Mouse (Mus musculus) hindbrain, embryonic 13.5 days (tissue): Measurements from ENCODE around the gene Timm17b. TPM values are rescaled to one million over a fixed set of nuclear protein-coding genes. Genes with fewer than 3 reads are reported as not detected.

Experiments
- ATAC-seq: fragments of 200-750 bp; cut with Nextera tagmentation; 2 replicates; pipeline ENCODE4 v1.8.0; 2017; ENCODE audit warnings: moderate TSS enrichment; ENCODE audit not compliant: low FRiP score
- H3K27ac ChIP-seq: fragments of 300-500 bp; sonication (generic); 2 replicates; pipeline ENCODE4 v1.5.1; 2015; ENCODE audit warnings: inconsistent platforms, mild to moderate bottlenecking, moderate library complexity
- H3K27me3 ChIP-seq: fragments of 300-500 bp; sonication (generic); 2 replicates; pipeline ENCODE4 v1.6.1; 2015; ENCODE audit warnings: mild to moderate bottlenecking, inconsistent platforms
- H3K36me3 ChIP-seq: fragments of 300-500 bp; sonication (generic); 2 replicates; pipeline ENCODE4 v1.6.1; 2015; ENCODE audit warnings: mild to moderate bottlenecking, inconsistent platforms
- H3K4me1 ChIP-seq: fragments of 300-500 bp; sonication (generic); replicated peaks from 2 replicates; pipeline ENCODE4 v1.6.1; 2015; ENCODE audit warnings: inconsistent platforms
- H3K4me2 ChIP-seq: fragments of 300-500 bp; sonication (generic); 2 replicates; pipeline ENCODE4 v1.6.1; 2015; ENCODE audit warnings: inconsistent platforms, mild to moderate bottlenecking, moderate library complexity
- H3K4me3 ChIP-seq: fragments of 300-500 bp; sonication (generic); 2 replicates; pipeline ENCODE4 v1.5.1; 2015; ENCODE audit warnings: mild to moderate bottlenecking, inconsistent platforms
- H3K9ac ChIP-seq: fragments of 300-500 bp; sonication (generic); 2 replicates; pipeline ENCODE4 v1.6.1; 2015; ENCODE audit warnings: mild to moderate bottlenecking, inconsistent platforms
- H3K9me3 ChIP-seq: fragments of 300-500 bp; sonication (generic); 2 replicates; pipeline ENCODE4 v1.6.1; 2016; ENCODE audit warnings: inconsistent platforms
- WGBS: fragments of 180-500 bp; shearing (Covaris S2); methylation state at CpG from one replicate; pipeline ENCODE4 v1.1.7; 2015; 5-methylcytosine and 5-hydroxymethylcytosine counted together
- polyA plus RNA-seq: library from polyadenylated mRNA; unstranded; fragments of >200 nt; fragmentation: Nextera tagmentation; extraction: Ambion mirVana; gene quantifications from 2 replicates; pipeline ENCODE4 v1.2.1, GENCODE M21; 2015

Timm17b gene
- polyA plus RNA-seq, 1 experiment from 2014 or later = 162 TPM

GRCm38 (mm10) chrX:7927116-7927515, 28.0 kb downstream of the Timm17b start:
- WGBS = 18% methylated on average over 10 of the region's 10 CpGs
- H3K4me3 ChIP-seq = no peak overlapping the region
- H3K9me3 ChIP-seq = no peaks in the 10 kb centered on the region; the same call in 1 of the 2 replicates
- H3K4me2 ChIP-seq = no peak overlapping the region
- peaks cover 41% of the 10 kb centered on the region for H3K27me3 ChIP-seq
- peaks cover 13% of the 10 kb centered on the region for H3K4me1 ChIP-seq
- H3K36me3 ChIP-seq = peaks cover 44% of the 10 kb centered on the region
- ATAC-seq = no peak
- no peak overlapping the region for H3K27ac ChIP-seq
- no peak overlapping the region for H3K9ac ChIP-seq

GRCm38 (mm10) chrX:7928270-7928790, 29.2 kb downstream of the Timm17b start, which contains the start of gene Eras:
Gene Eras (minus strand): TSS chrX:7928607.
- ATAC-seq = 0 out of 2 replicates have a peak, but pooled peaks have one; percentile 26
- Histone ChIP-seq H3K4me3 (no peak within 1 kb of the TSS), H3K4me2 (no peak within 1 kb of the TSS), H3K9ac (no peak within 1 kb of the TSS), H3K9me3 (no peaks in the 10 kb centered on the region; the same call in 1 of the 2 replicates), H3K27me3 (peaks cover 38% of the 10 kb centered on the region), H3K4me1 (peaks cover under 1% of the 10 kb centered on the region), H3K27ac (no peak within 1 kb of the TSS), H3K36me3 (peaks cover 44% of the 10 kb centered on the region)
- WGBS = 23% methylated on average over 19 of the region's 19 CpGs

- no peak for ATAC-seq
- WGBS = 43% methylated on average over 11 of the region's 11 CpGs
- peaks cover 69% of the 10 kb centered on the region for H3K36me3 ChIP-seq
These were observed 37.7 kb downstream of the Timm17b start for GRCm38 (mm10) chrX:7936874-7937273.

GRCm38 (mm10) chrX:7937667-7938066, 38.5 kb downstream of the Timm17b start:
- H3K27me3 ChIP-seq = no peaks in the 10 kb centered on the region
- WGBS = 97% methylated on average over 6 of the region's 6 CpGs

More at GRCm38 (mm10) chrX:7936874-7937273, 37.7 kb downstream of the Timm17b start:
- Histone ChIP-seq H3K27me3 (no peaks in the 10 kb centered on the region), H3K4me1 (no peaks in the 10 kb centered on the region), H3K27ac (no peak overlapping the region), H3K9ac (no peak overlapping the region), H3K4me3 (no peak overlapping the region), H3K4me2 (no peak overlapping the region), H3K9me3 (no peaks in the 10 kb centered on the region)

GRCm38 (mm10) chrX:7945618-7946017, 46.5 kb downstream of the Timm17b start:
- Histone ChIP-seq H3K9ac (no peak overlapping the region), H3K4me3 (no peak overlapping the region), H3K9me3 (no peaks in the 10 kb centered on the region), H3K4me2 (no peak overlapping the region), H3K36me3 (peaks cover 25% of the 10 kb centered on the region), H3K4me1 (peaks cover 10% of the 10 kb centered on the region), H3K27me3 (no peaks in the 10 kb centered on the region), H3K27ac (no peak overlapping the region)
- ATAC-seq = no peak
- WGBS = 77% methylated on average over 8 of the region's 8 CpGs

More at GRCm38 (mm10) chrX:7937667-7938066, 38.5 kb downstream of the Timm17b start:
- Histone ChIP-seq H3K4me3 (no peak overlapping the region), H3K4me1 (no peaks in the 10 kb centered on the region), H3K36me3 (peaks cover 66% of the 10 kb centered on the region), H3K27ac (no peak overlapping the region), H3K9ac (no peak overlapping the region), H3K9me3 (no peaks in the 10 kb centered on the region), H3K4me2 (no peak overlapping the region)
- ATAC-seq = no peak

- peak; percentile 98 for ATAC-seq
- H3K4me2 ChIP-seq = peak within 1 kb of the TSS; percentile 57
- H3K4me3 ChIP-seq = peak within 1 kb of the TSS; percentile 46
- H3K27ac ChIP-seq = peak within 1 kb of the TSS; percentile 70
- H3K9me3 ChIP-seq = no peaks in the 10 kb centered on the region
- peaks cover 13% of the 10 kb centered on the region for H3K36me3 ChIP-seq
- H3K4me1 ChIP-seq = peaks cover 10% of the 10 kb centered on the region
- no peaks in the 10 kb centered on the region for H3K27me3 ChIP-seq
- H3K9ac ChIP-seq = peak within 1 kb of the TSS; percentile 68
- 17% methylated on average over 36 of the region's 37 CpGs for WGBS
These were observed 48.1 kb downstream of the Timm17b start, which contains the start of gene Hdac6 for GRCm38 (mm10) chrX:7947108-7947899. Gene Hdac6 (minus strand): TSS chrX:7947889.

- H3K4me1 ChIP-seq = peaks cover 10% of the 10 kb centered on the region
- H3K4me3 ChIP-seq = peak overlapping the region; percentile 46
- no peak; the same call in none of the 2 replicates for ATAC-seq
- H3K27me3 ChIP-seq = no peaks in the 10 kb centered on the region
- no peaks in the 10 kb centered on the region for H3K9me3 ChIP-seq
- 15% methylated on average over 38 of the region's 38 CpGs for WGBS
- H3K27ac ChIP-seq = peak overlapping the region; percentile 70
- peak overlapping the region; percentile 60; the same call in 1 of the 2 replicates for H3K9ac ChIP-seq
- peak overlapping the region; percentile 46 for H3K4me2 ChIP-seq
- H3K36me3 ChIP-seq = peaks cover 13% of the 10 kb centered on the region
These were observed 48.8 kb downstream of the Timm17b start for GRCm38 (mm10) chrX:7947900-7948492.

GRCm38 (mm10) chrX:7950091-7950490, 50.9 kb downstream of the Timm17b start:
- ATAC-seq = no peak

More at GRCm38 (mm10) chrX:7950091-7950490, 50.9 kb downstream of the Timm17b start:
- Histone ChIP-seq H3K4me1 (peaks cover 10% of the 10 kb centered on the region), H3K9ac (no peak overlapping the region), H3K27me3 (no peaks in the 10 kb centered on the region), H3K9me3 (no peaks in the 10 kb centered on the region), H3K36me3 (peaks cover 4% of the 10 kb centered on the region; the same call in 1 of the 2 replicates), H3K4me3 (no peak overlapping the region), H3K4me2 (no peak overlapping the region), H3K27ac (no peak overlapping the region)
- 94% methylated on average over 7 of the region's 7 CpGs for WGBS

Other genes starting within 250 kb of the Timm17b start
- 1.4 and 1.8 TPM in 2 replicates for gene Prickle3, start 242.1 kb upstream of the Timm17b start, polyA plus RNA-seq
- 23.8 and 25.1 TPM in 2 replicates for gene Plp2, start 228.0 kb upstream of the Timm17b start, polyA plus RNA-seq
- gene Magix, start 218.1 kb upstream of the Timm17b start, polyA plus RNA-seq = 0.09 TPM in 1 of 2 replicates, not detected in the other
- 43.0 and 46.3 TPM in 2 replicates for gene Gpkow, start 202.2 kb upstream of the Timm17b start, polyA plus RNA-seq
- 32.2 and 32.4 TPM in 2 replicates for gene Wdr45, start 185.0 kb upstream of the Timm17b start, polyA plus RNA-seq
- gene Gm45208, start 177.1 kb upstream of the Timm17b start, polyA plus RNA-seq = 0.60 TPM in 1 of 2 replicates, not detected in the other
- 113 TPM in 2 replicates for gene Praf2, start 170.9 kb upstream of the Timm17b start, polyA plus RNA-seq
- 53.9 and 55.5 TPM in 2 replicates for gene Ccdc120, start 148.5 kb upstream of the Timm17b start, polyA plus RNA-seq
- gene Tfe3, start 136.8 kb upstream of the Timm17b start, polyA plus RNA-seq = 24.8 and 25.5 TPM in 2 replicates
- 73.9 and 77.7 TPM in 2 replicates for gene Gripap1, start 109.6 kb upstream of the Timm17b start, polyA plus RNA-seq
- gene Kcnd1, start 77.1 kb upstream of the Timm17b start, polyA plus RNA-seq = 2.5 and 3.0 TPM in 2 replicates
- gene Otud5, start 58.0 kb upstream of the Timm17b start, polyA plus RNA-seq = 44.2 and 48.3 TPM in 2 replicates
- 16.0 and 18.7 TPM in 2 replicates for gene Pim2, start 21.1 kb upstream of the Timm17b start, polyA plus RNA-seq
- gene Slc35a2, start 15.3 kb upstream of the Timm17b start, polyA plus RNA-seq = 40.9 and 42.3 TPM in 2 replicates
- gene Pqbp1, start 88 bp upstream of the Timm17b start, polyA plus RNA-seq = 214 and 222 TPM in 2 replicates
- not detected in 2 replicates for gene Gm10491, start 8.5 kb downstream of the Timm17b start, polyA plus RNA-seq
- not detected in 2 replicates for gene Gm10490, start 10.2 kb downstream of the Timm17b start, polyA plus RNA-seq
- 223 and 225 TPM in 2 replicates for gene Pcsk1n, start 20.5 kb downstream of the Timm17b start, polyA plus RNA-seq
- 0.16 TPM in 1 of 2 replicates, not detected in the other for gene Eras, start 29.2 kb downstream of the Timm17b start, polyA plus RNA-seq
- gene Hdac6, start 48.5 kb downstream of the Timm17b start, polyA plus RNA-seq = 65.1 and 66.1 TPM in 2 replicates
- 0.23 and 0.29 TPM in 2 replicates for gene Gata1, start 78.7 kb downstream of the Timm17b start, polyA plus RNA-seq
- gene Glod5, start 119.1 kb downstream of the Timm17b start, polyA plus RNA-seq = 0.31 and 0.53 TPM in 2 replicates
- 39.9 and 40.8 TPM in 2 replicates for gene Suv39h1, start 175.4 kb downstream of the Timm17b start, polyA plus RNA-seq
- gene Was, start 191.1 kb downstream of the Timm17b start, polyA plus RNA-seq = 0.12 and 0.18 TPM in 2 replicates
- 58.5 and 60.9 TPM in 2 replicates for gene Wdr13, start 233.5 kb downstream of the Timm17b start, polyA plus RNA-seq
- 336 and 358 TPM in 2 replicates for gene Rbm3, start 246.5 kb downstream of the Timm17b start, polyA plus RNA-seq